Mouse (Mus musculus): Measurements from ENCODE around the gene Camk2n1. TPM values are rescaled to one million over a fixed set of nuclear protein-coding genes. Genes with fewer than 3 reads are reported as not detected.

Camk2n1 gene
- 42.8 and 56.3 TPM in 2 replicates for polyA plus RNA-seq (2012; rRNA removed)

DNA sequence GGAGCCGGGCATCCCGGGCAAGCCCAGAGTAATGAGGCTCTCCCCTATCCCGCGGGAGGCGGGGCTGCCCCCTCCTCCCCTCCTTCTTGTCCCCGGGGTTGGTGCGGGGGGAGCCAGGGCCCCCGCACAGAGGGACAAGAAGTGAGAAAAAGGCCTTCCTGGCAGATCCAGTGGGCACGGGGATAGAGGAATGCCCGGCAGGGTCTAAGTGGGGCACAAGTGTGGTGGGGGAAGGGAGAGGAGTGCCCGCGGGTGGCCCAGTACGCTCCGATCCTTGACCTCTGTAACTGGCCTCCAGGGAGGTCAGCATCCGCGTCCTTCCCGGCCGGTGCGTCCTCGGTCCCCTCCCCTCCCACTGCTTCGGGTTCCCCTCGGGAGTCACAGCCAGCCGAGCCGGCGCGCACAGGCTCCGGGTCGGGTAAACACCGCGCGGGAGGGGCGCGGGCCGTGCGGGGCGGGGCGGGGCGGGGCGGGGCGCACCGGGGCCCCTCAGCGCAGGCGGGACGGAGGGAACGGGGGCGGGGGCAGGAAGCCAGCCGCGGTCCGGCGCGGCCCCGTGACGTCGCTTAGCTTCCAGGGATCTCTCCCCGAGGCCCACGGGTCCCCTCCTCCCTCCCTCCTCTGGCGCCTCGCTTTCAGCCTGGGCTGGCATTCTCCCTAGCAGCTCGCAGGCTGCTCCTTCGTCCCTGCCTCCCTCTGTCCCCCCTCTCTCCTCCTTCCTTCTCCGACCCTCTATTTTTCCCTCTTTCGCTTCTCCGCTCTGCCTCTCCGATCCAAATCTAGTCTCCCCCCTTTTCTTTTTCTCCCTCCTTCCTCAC is at the start of gene Camk2n1:
Camk2n1 (plus strand) TSS at position 562 of the 818 bp plus-strand sequence.

DNA sequence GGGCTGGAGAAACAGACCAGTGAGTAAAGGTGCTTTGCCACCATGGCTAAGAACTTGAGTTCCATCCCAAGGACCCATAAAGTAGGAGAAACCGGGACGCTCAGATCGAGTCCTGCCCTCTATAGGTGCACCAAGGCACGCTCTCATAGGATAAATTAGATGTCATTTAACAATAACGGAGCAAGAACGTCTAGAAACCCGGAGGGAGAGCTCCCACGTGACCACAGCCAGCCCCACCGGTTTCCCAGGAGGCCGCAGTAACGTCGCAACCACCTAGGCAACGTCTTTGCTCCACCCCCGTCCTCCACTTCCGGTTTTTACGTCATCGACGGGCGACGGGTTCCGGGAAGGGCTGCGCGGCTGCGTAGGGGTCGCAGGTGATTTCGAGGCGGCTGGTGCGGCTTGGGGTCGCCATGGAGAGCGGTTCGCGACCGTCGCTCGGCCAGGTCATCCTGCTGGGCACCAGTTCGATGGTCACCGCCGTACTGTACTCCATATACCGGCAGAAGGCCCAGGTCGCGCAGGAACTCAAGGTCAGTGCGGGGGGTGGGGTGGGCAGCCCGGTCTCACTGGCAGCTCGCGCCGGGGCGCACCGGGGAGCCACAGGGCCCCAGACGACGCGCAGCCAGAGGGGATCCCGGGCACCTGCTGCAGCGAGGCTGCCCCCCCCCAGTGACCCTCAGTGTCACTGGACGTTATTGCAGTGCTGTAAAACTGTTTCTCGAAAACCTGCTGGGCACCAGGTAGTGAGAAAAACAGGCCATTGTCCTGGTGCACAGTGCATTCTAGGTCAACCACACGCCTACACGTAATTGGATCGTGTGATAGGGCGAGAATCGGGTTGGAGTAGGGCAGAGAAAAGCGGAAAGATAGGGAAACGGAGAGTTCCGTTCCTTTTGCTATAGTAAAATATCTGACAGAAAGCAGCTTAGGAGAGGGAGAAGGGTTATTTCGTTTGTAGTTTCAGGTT is 19.5 kb upstream of the Camk2n1 start, which contains the start of gene Mul1:
Mul1 (plus strand) TSS at position 325 of the 970 bp plus-strand sequence.

Other genes starting within 250 kb of the Camk2n1 start
- gene Hp1bp3, start 238.0 kb upstream of the Camk2n1 start, polyA plus RNA-seq (2012; rRNA removed) = 47.9 and 53.7 TPM in 2 replicates
- gene Sh2d5, start 203.9 kb upstream of the Camk2n1 start, polyA plus RNA-seq (2012; rRNA removed) = 2.6 and 4.3 TPM in 2 replicates
- 4.1 and 4.5 TPM in 2 replicates for gene Kif17, start 203.9 kb upstream of the Camk2n1 start, polyA plus RNA-seq (2012; rRNA removed)
- 333 and 487 TPM in 2 replicates for gene Ddost, start 149.6 kb upstream of the Camk2n1 start, polyA plus RNA-seq (2012; rRNA removed)
- 137 and 183 TPM in 2 replicates for gene Pink1, start 128.0 kb upstream of the Camk2n1 start, polyA plus RNA-seq (2012; rRNA removed)
- 5.9 and 9.4 TPM in 2 replicates for gene Cda, start 86.3 kb upstream of the Camk2n1 start, polyA plus RNA-seq (2012; rRNA removed)
- gene Fam43b, start 57.8 kb upstream of the Camk2n1 start, polyA plus RNA-seq (2012; rRNA removed) = 0.18 and 0.33 TPM in 2 replicates
- gene Mul1, start 19.6 kb upstream of the Camk2n1 start, polyA plus RNA-seq (2012; rRNA removed) = 23.0 and 24.5 TPM in 2 replicates
- gene Vwa5b1, start 181.6 kb downstream of the Camk2n1 start, polyA plus RNA-seq (2012; rRNA removed) = 0.80 and 1.6 TPM in 2 replicates

Data from ovary, adult 2 months (tissue).